Mouse (Mus musculus) MEL (cell line): ENCODE measurements at regions not wholly inside any gene's neighbourhood (a gene's known extent, or its start where the extent isn't known, plus 50 kb on each side); places are given as distances from the start of the nearest gene placed in this dataset.

Experiments used
- DNase-seq: peaks from one replicate; pipeline ENCODE4 v3.0.0; 2011; ENCODE audit warnings: low read depth, low spot score
- H3K27ac ChIP-seq: 2 replicates; pipeline ENCODE4 v1.5.1; 2012; ENCODE audit warnings: low read depth, mild to moderate bottlenecking, control low read depth, low read length, moderate library complexity; ENCODE audit not compliant: control insufficient read depth
- H3K27me3 ChIP-seq, 2 experiments: fragments of 150-350 bp in 1 of 2; sonication (generic) in 1 of 2; 2 replicates each; pipeline ENCODE4 v1.6.1; 2012; ENCODE audit warnings: low read length in 2 of 2, mild to moderate bottlenecking in 2 of 2, improper control_type of control experiment in 1 of 2, moderate library complexity in 1 of 2; ENCODE audit not compliant: insufficient read depth in 2 of 2, control insufficient read depth in 1 of 2
- H3K36me3 ChIP-seq, 2 experiments: 2 replicates each; pipeline ENCODE4 v1.6.1; 2012 to 2014; ENCODE audit warnings: low read length in 2 of 2, improper control_type of control experiment in 1 of 2, inconsistent platforms in 1 of 2, mild to moderate bottlenecking in 1 of 2; ENCODE audit not compliant: insufficient read depth in 2 of 2, control insufficient read depth in 1 of 2
- H3K4me1 ChIP-seq, 2 experiments: fragments of 150-350 bp in 1 of 2; sonication (generic) in 1 of 2; 2 replicates each; pipeline ENCODE4 v1.6.1; 2012; ENCODE audit warnings: low read length in 2 of 2, improper control_type of control experiment in 1 of 2, mild to moderate bottlenecking in 1 of 2; ENCODE audit not compliant: insufficient read depth in 2 of 2, control insufficient read depth in 1 of 2
- H3K4me3 ChIP-seq, 2 experiments: fragments of 150-350 bp in 1 of 2; sonication (generic) in 1 of 2; 2 replicates each; pipeline ENCODE4 v1.5.1; 2012; ENCODE audit warnings: low read depth in 2 of 2, low read length in 2 of 2, mild to moderate bottlenecking in 2 of 2, moderate library complexity in 2 of 2, control low read depth in 1 of 2, improper control_type of control experiment in 1 of 2; ENCODE audit not compliant: control insufficient read depth in 1 of 2, insufficient read depth in 1 of 2
- H3K79me2 ChIP-seq: 2 replicates; pipeline ENCODE4 v1.6.1; 2012; ENCODE audit warnings: mild to moderate bottlenecking, low read length, moderate library complexity; ENCODE audit not compliant: control insufficient read depth, poor library complexity, insufficient read depth
- H3K9ac ChIP-seq: 2 replicates; pipeline ENCODE4 v1.6.1; 2012; ENCODE audit warnings: low read depth, mild to moderate bottlenecking, control low read depth, low read length, moderate library complexity; ENCODE audit not compliant: control insufficient read depth, poor library complexity, severe bottlenecking
- H3K9me3 ChIP-seq: fragments of 150-350 bp; sonication (generic); replicated peaks from 2 replicates; pipeline ENCODE4 v1.6.1; 2012; ENCODE audit warnings: mild to moderate bottlenecking, low read length, improper control_type of control experiment, moderate library complexity; ENCODE audit not compliant: insufficient read depth
- BHLHE40 ChIP-seq: IDR thresholded peaks from 2 replicates; pipeline ENCODE4 v1.6.1; 2012; ENCODE audit warnings: low read depth, mild to moderate bottlenecking, inconsistent platforms, low read length, improper control_type of control experiment, borderline replicate concordance
- CHD1 ChIP-seq: IDR thresholded peaks from 2 replicates; pipeline ENCODE4 v1.6.1; 2012; ENCODE audit warnings: low read depth, mild to moderate bottlenecking, inconsistent platforms, low read length, improper control_type of control experiment
- CHD2 ChIP-seq: IDR thresholded peaks from 2 replicates; pipeline ENCODE4 v1.6.1; 2011; ENCODE audit warnings: low read length, improper control_type of control experiment
- CTCF ChIP-seq, 3 experiments: IDR thresholded peaks in 2 of 3; conservative IDR thresholded peaks in 1 of 3; 2 replicates each; pipeline ENCODE4 v1.5.1; 2011 to 2012; ENCODE audit warnings: low read length in 3 of 3, low read depth in 2 of 3, mild to moderate bottlenecking in 2 of 3, improper control_type of control experiment in 1 of 3, inconsistent platforms in 1 of 3, mixed read lengths in 1 of 3, moderate library complexity in 1 of 3; ENCODE audit not compliant: control insufficient read depth in 1 of 3, insufficient read depth in 1 of 3, poor library complexity in 1 of 3, severe bottlenecking in 1 of 3
- E2F4 ChIP-seq: IDR thresholded peaks from 2 replicates; pipeline ENCODE4 v1.6.1; 2011; ENCODE audit warnings: low read depth, low read length, improper control_type of control experiment, borderline replicate concordance
- ELF1 ChIP-seq: IDR thresholded peaks from 2 replicates; pipeline ENCODE4 v1.6.1; 2014; ENCODE audit warnings: low read depth, mild to moderate bottlenecking, inconsistent platforms, low read length, improper control_type of control experiment, moderate library complexity
- GABPA ChIP-seq: IDR thresholded peaks from 2 replicates; pipeline ENCODE4 v1.6.1; 2012; ENCODE audit warnings: low read depth, mild to moderate bottlenecking, inconsistent platforms, low read length, improper control_type of control experiment, moderate library complexity
- GATA1 ChIP-seq: IDR thresholded peaks from 2 replicates; pipeline ENCODE4 v1.6.1; 2011; ENCODE audit warnings: low read depth, low read length, improper control_type of control experiment
- JUND ChIP-seq: IDR thresholded peaks from 2 replicates; pipeline ENCODE4 v1.6.1; 2011; ENCODE audit warnings: low read depth, mild to moderate bottlenecking, improper control_type of control experiment, low read length
- MAFK ChIP-seq: IDR thresholded peaks from 2 replicates; pipeline ENCODE4 v1.6.1; 2011; ENCODE audit warnings: low read depth, mild to moderate bottlenecking, low read length, improper control_type of control experiment, borderline replicate concordance
- MAX ChIP-seq: IDR thresholded peaks from 2 replicates; pipeline ENCODE4 v1.6.1; 2011; ENCODE audit warnings: low read length, improper control_type of control experiment
- MAZ ChIP-seq: IDR thresholded peaks from 2 replicates; pipeline ENCODE4 v1.6.1; 2012; ENCODE audit warnings: low read depth, mild to moderate bottlenecking, inconsistent platforms, low read length, improper control_type of control experiment
- MEF2A ChIP-seq: IDR thresholded peaks from 2 replicates; pipeline ENCODE4 v1.6.1; 2014; ENCODE audit warnings: low read depth, mild to moderate bottlenecking, inconsistent platforms, low read length, improper control_type of control experiment; ENCODE audit not compliant: poor library complexity, insufficient replicate concordance, severe bottlenecking; ENCODE audit errors: extremely low read depth
- MXI1 ChIP-seq: IDR thresholded peaks from 2 replicates; pipeline ENCODE4 v1.6.1; 2011; ENCODE audit warnings: mild to moderate bottlenecking, low read depth, low read length, improper control_type of control experiment
- MYB ChIP-seq: IDR thresholded peaks from 2 replicates; pipeline ENCODE4 v1.6.1; 2011; ENCODE audit warnings: mild to moderate bottlenecking, low read depth, low read length, improper control_type of control experiment
- NELFE ChIP-seq: IDR thresholded peaks from 2 replicates; pipeline ENCODE4 v1.6.1; 2011; ENCODE audit warnings: low read depth, low read length, improper control_type of control experiment
- POLR2AphosphoS2 ChIP-seq: IDR thresholded peaks from 2 replicates; pipeline ENCODE4 v1.6.1; 2011; ENCODE audit warnings: low read length, improper control_type of control experiment
- POLR2AphosphoS5 ChIP-seq: IDR thresholded peaks from 2 replicates; pipeline ENCODE4 v1.6.1; 2012; ENCODE audit warnings: low read depth, borderline replicate concordance, mild to moderate bottlenecking, inconsistent platforms, low read length, moderate library complexity, mixed read lengths
- RCOR1 ChIP-seq: IDR thresholded peaks from 2 replicates; pipeline ENCODE4 v1.6.1; 2012; ENCODE audit warnings: low read depth, mild to moderate bottlenecking, inconsistent platforms, low read length, improper control_type of control experiment
- SIN3A ChIP-seq: IDR thresholded peaks from 2 replicates; pipeline ENCODE4 v1.6.1; 2012; ENCODE audit warnings: low read length, improper control_type of control experiment, inconsistent platforms
- TAL1 ChIP-seq: IDR thresholded peaks from 2 replicates; pipeline ENCODE4 v1.6.1; 2012; ENCODE audit warnings: mild to moderate bottlenecking, inconsistent platforms, low read length, moderate library complexity, mixed read lengths
- TBP ChIP-seq: IDR thresholded peaks from 2 replicates; pipeline ENCODE4 v1.8.0; 2011; ENCODE audit warnings: low read depth, low read length, improper control_type of control experiment
- USF2 ChIP-seq, 2 experiments: IDR thresholded peaks; 2 replicates each; pipeline ENCODE4 v1.6.1; 2011 to 2012; ENCODE audit warnings: improper control_type of control experiment in 2 of 2, low read length in 2 of 2, borderline replicate concordance in 1 of 2, inconsistent platforms in 1 of 2, low read depth in 1 of 2, mild to moderate bottlenecking in 1 of 2; ENCODE audit not compliant: insufficient read depth in 1 of 2
- ZC3H11A ChIP-seq: IDR thresholded peaks from 2 replicates; pipeline ENCODE4 v1.6.1; 2012; ENCODE audit warnings: low read depth, mild to moderate bottlenecking, inconsistent platforms, low read length, improper control_type of control experiment
- ZKSCAN1 ChIP-seq: IDR thresholded peaks from 2 replicates; pipeline ENCODE4 v1.6.1; 2012; ENCODE audit warnings: low read depth, mild to moderate bottlenecking, inconsistent platforms, low read length, improper control_type of control experiment, moderate library complexity
- ZMIZ1 ChIP-seq: IDR thresholded peaks from 2 replicates; pipeline ENCODE4 v1.6.1; 2012; ENCODE audit warnings: low read depth, mild to moderate bottlenecking, inconsistent platforms, low read length, improper control_type of control experiment, moderate library complexity

DNA sequence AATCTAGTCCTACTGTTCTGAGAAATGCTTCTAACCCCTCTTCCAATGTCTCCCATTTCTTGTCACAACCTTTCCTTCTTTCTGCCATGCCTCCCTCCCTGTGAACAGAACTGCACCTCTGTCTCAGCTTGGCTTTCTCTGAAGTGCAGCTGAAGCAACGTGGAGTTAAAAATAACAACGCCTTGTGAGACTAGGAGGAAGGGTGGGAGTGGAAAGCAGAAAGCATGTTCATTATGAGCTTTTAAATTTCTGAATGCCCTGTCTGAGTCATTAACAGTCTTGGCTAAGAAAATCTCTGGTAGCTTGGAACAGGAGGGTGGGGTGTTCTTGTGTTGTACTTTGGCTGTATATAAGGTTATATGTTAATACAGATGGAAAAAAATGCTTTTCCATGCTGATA is 71.6 kb upstream of the Kcnab1 start:
- Histone ChIP-seq H3K27me3 (no peaks in the 10 kb centered on the region), H3K9ac (no peak overlapping the region), H3K9me3 (no peaks in the 10 kb centered on the region), H3K36me3 (no peaks in the 10 kb centered on the region), H3K27ac (no peak overlapping the region), H3K4me1 (no peaks in the 10 kb centered on the region), H3K79me2 (no peaks in the 10 kb centered on the region), H3K4me3 (no peak overlapping the region)
- DNase-seq: no peak
- TF ChIP-seq TAL1 (no peak), ZMIZ1 (no peak), ZKSCAN1 (no peak), CHD2 (no peak), MYB (no peak), USF2 (IDR thresholded peaks at IDR 0.05; ENCODE audit: borderline replicate concordance in 1 of 2, insufficient read depth in 1 of 2, low read depth in 1 of 2, low read length in 2 of 2) (no peak), RCOR1 (no peak), POLR2AphosphoS5 (no peak), MAZ (no peak), NELFE (no peak)

- DNase-seq: no peak
These were observed 61.3 kb upstream of the Kcnab1 start for GRCm38 (mm10) chr3:65047879-65048278.

DNA sequence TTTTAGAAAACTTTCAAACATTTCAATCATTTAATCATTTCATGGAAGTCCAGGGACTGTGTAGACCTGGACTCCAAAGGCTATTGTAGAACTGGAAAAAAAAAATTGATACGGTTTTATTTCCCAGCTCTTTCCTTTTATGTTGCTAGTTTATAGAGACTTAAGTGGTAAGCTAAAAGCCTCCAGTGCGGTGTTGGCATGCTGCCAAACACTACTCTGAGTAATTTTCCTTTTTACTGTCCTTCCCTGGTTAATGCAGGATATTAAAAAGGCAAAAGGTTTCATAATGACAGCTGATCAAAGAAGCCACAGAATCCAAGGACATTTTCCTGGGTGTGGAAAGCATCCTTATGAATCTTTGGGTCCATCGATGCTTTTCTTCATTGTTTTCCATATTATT is 53.8 kb upstream of the Kcnab1 start:
- peak; percentile 8 for DNase-seq
- H3K79me2 ChIP-seq: no peaks in the 10 kb centered on the region
- H3K27me3 ChIP-seq: no peaks in the 10 kb centered on the region
- H3K27ac ChIP-seq: no peak overlapping the region
- H3K4me3 ChIP-seq: no peak overlapping the region
- TF ChIP-seq MAZ: no peak
- TF ChIP-seq E2F4: no peak
- no peak for TF ChIP-seq MAFK
- no peak for TF ChIP-seq MEF2A
- no peak for TF ChIP-seq MAX
- TF ChIP-seq SIN3A: no peak
- TF ChIP-seq ELF1: no peak
- TF ChIP-seq BHLHE40: no peak
- TF ChIP-seq MXI1: no peak
- no peak for TF ChIP-seq GABPA
- TF ChIP-seq ZMIZ1: no peak
- TF ChIP-seq ZKSCAN1: no peak
- no peak for TF ChIP-seq CTCF (IDR thresholded peaks at IDR 0.05 in 2 of 3, conservative IDR thresholded peaks at IDR 0.05 in 1 of 3; ENCODE audit: control insufficient read depth in 1 of 3, insufficient read depth in 1 of 3, low read depth in 2 of 3, low read length in 3 of 3, poor library complexity in 1 of 3, severe bottlenecking in 1 of 3)
- no peak for TF ChIP-seq JUND
- TF ChIP-seq GATA1: no peak
- no peak for TF ChIP-seq CHD1
- no peak for TF ChIP-seq TBP
- TF ChIP-seq, all 39 proteins: peak for 0
- H3K9me3 ChIP-seq: no peaks in the 10 kb centered on the region
- no peaks in the 10 kb centered on the region for H3K4me1 ChIP-seq
- H3K9ac ChIP-seq: no peak overlapping the region
- H3K36me3 ChIP-seq: no peaks in the 10 kb centered on the region

More at GRCm38 (mm10) chr3:65047879-65048278, 61.3 kb upstream of the Kcnab1 start:
- H3K4me1 ChIP-seq: no peaks in the 10 kb centered on the region
- no peak overlapping the region for H3K9ac ChIP-seq
- H3K4me3 ChIP-seq: no peak overlapping the region
- no peaks in the 10 kb centered on the region for H3K79me2 ChIP-seq
- no peaks in the 10 kb centered on the region for H3K9me3 ChIP-seq
- no peaks in the 10 kb centered on the region for H3K36me3 ChIP-seq
- H3K27ac ChIP-seq: no peak overlapping the region
- TF ChIP-seq POLR2AphosphoS2 (no peak), ZC3H11A (no peak), ZKSCAN1 (no peak)
- no peaks in the 10 kb centered on the region for H3K27me3 ChIP-seq
